Mouse (Mus musculus): ENCODE results near the gene Tbp. TPM values are rescaled to one million over a fixed set of nuclear protein-coding genes. Genes with fewer than 3 reads are reported as not detected.

Tbp gene
- polyA plus RNA-seq, 1 experiment from 2014 or later, result 82.5 TPM

Other genes with a start within 250 kb of the Tbp start
- gene Dll1, start 123.0 kb upstream of the Tbp start, polyA plus RNA-seq (2014; fragmentation: Nextera tagmentation; extraction: Ambion mirVana), result 24.3 and 29.4 TPM in 2 replicates
- 36.0 and 45.3 TPM in 2 replicates for gene Fam120b, start 103.7 kb upstream of the Tbp start, polyA plus RNA-seq (2014; fragmentation: Nextera tagmentation; extraction: Ambion mirVana)
- 283 and 324 TPM in 2 replicates for gene Psmb1, start 137 bp upstream of the Tbp start, polyA plus RNA-seq (2014; fragmentation: Nextera tagmentation; extraction: Ambion mirVana)
- gene Pdcd2, start 27.4 kb downstream of the Tbp start, polyA plus RNA-seq (2014; fragmentation: Nextera tagmentation; extraction: Ambion mirVana), result 64.4 and 68.5 TPM in 2 replicates
- 0.77 TPM in 2 replicates for gene Prdm9, start 64.5 kb downstream of the Tbp start, polyA plus RNA-seq (2014; fragmentation: Nextera tagmentation; extraction: Ambion mirVana)
- gene Chd1, start 205.1 kb downstream of the Tbp start, polyA plus RNA-seq (2014; fragmentation: Nextera tagmentation; extraction: Ambion mirVana), result 17.2 and 21.5 TPM in 2 replicates